Mouse (Mus musculus) G1E (cell line): ENCODE data around the gene Chd9. TPM values are rescaled to one million over a fixed set of nuclear protein-coding genes. Genes with fewer than 3 reads are reported as not detected.

Source experiments
- ATAC-seq: 2 replicates; pipeline ENCODE4 v1.8.0; 2016; ENCODE audit warnings: mild to moderate bottlenecking; ENCODE audit not compliant: insufficient number of reproducible peaks, poor library complexity, low FRiP score, severe bottlenecking; ENCODE audit errors: extremely low read depth
- DNase-seq: peaks from one replicate; pipeline ENCODE4 v3.0.0; 2012; ENCODE audit warnings: low spot score
- H3K27me3 ChIP-seq: 2 replicates; pipeline ENCODE4 v1.6.1; 2012; ENCODE audit warnings: mild to moderate bottlenecking, low read length, inconsistent platforms; ENCODE audit not compliant: insufficient read depth
- H3K36me3 ChIP-seq: replicated peaks from 2 replicates; pipeline ENCODE3; 2012; ENCODE audit warnings: mild to moderate bottlenecking, inconsistent platforms
- H3K4me1 ChIP-seq: 2 replicates; pipeline ENCODE4 v1.6.1; 2012; ENCODE audit warnings: low read depth, low read length, inconsistent platforms, mixed read lengths; ENCODE audit not compliant: insufficient read depth
- H3K4me3 ChIP-seq: 2 replicates; pipeline ENCODE4 v1.5.1; 2012; ENCODE audit warnings: low read depth, mild to moderate bottlenecking, inconsistent platforms, low read length, moderate library complexity, mixed read lengths
- H3K9me3 ChIP-seq: replicated peaks from 2 replicates; pipeline ENCODE4 v1.6.1; 2012; ENCODE audit warnings: inconsistent platforms
- CTCF ChIP-seq: IDR thresholded peaks from 2 replicates; pipeline ENCODE4 v1.5.1; 2012; ENCODE audit warnings: low read depth, low read length, inconsistent platforms, mixed read lengths
- GATA1 ChIP-seq: IDR thresholded peaks from 2 replicates; pipeline ENCODE4 v1.6.1; 2012; ENCODE audit warnings: borderline replicate concordance, low read length, inconsistent platforms, mixed read lengths
- GATA2 ChIP-seq: IDR thresholded peaks from 2 replicates; pipeline ENCODE4 v1.6.1; 2012; ENCODE audit warnings: low read depth, low read length, inconsistent platforms, borderline replicate concordance
- POLR2AphosphoS5 ChIP-seq: IDR thresholded peaks from 2 replicates; pipeline ENCODE4 v1.6.1; 2012; ENCODE audit warnings: low read depth, low read length, inconsistent platforms; ENCODE audit not compliant: insufficient replicate concordance
- TAL1 ChIP-seq: conservative IDR thresholded peaks from 2 replicates; pipeline ENCODE4 v1.6.1; 2012; ENCODE audit warnings: low read depth, low read length, inconsistent platforms, mixed read lengths
- polyA plus RNA-seq: library from polyadenylated mRNA; stranded (reverse); fragments of >175 nt; gene quantifications from 2 replicates; pipeline ENCODE4 v1.2.3, GENCODE M21; 2012
- total RNA-seq, 2 experiments: library from RNA; stranded (forward) in 1 of 2; stranded (reverse) in 1 of 2; fragments of 200-1000 nt in 1 of 2; fragments of >200 nt in 1 of 2; fragmentation: Nextera tagmentation in 1 of 2; gene quantifications; 2 replicates each; pipeline ENCODE4 v1.2.3; 2014 to 2017

Gene Chd9
- total and polyA plus RNA-seq, 3 experiments = 2.0 to 85.3 (median 26.9) TPM

DNA sequence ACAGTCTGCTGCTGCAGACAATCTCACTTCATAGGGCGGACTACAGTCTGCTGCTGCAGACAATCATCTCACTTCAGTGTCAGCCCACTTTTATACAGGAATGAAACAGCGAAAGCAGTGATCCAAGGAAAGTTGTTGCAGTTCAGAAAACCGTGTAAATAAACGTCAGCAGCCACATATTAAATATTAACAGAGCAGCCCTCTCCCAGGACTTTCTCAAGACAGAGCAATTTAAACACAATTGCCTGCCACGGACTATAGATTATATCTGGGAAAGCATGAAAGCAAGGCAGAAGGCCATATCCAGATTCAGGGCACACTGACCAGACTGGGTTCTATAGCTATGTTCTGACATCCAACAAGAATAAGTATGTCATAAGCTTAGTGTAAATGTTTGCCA is 266.0 kb downstream of the Chd9 start:
- no peak for TF ChIP-seq GATA2
- no peak for TF ChIP-seq TAL1
- no peak for TF ChIP-seq GATA1
- no peak for TF ChIP-seq CTCF
- TF ChIP-seq POLR2AphosphoS5 = no peak
- H3K9me3 ChIP-seq = no peaks in the 10 kb centered on the region
- DNase-seq (no peak), ATAC-seq (no peak)
- peaks cover 85% of the 10 kb centered on the region for H3K36me3 ChIP-seq
- no peaks in the 10 kb centered on the region for H3K4me1 ChIP-seq
- H3K4me3 ChIP-seq = no peak overlapping the region
- H3K27me3 ChIP-seq = no peaks in the 10 kb centered on the region

DNA sequence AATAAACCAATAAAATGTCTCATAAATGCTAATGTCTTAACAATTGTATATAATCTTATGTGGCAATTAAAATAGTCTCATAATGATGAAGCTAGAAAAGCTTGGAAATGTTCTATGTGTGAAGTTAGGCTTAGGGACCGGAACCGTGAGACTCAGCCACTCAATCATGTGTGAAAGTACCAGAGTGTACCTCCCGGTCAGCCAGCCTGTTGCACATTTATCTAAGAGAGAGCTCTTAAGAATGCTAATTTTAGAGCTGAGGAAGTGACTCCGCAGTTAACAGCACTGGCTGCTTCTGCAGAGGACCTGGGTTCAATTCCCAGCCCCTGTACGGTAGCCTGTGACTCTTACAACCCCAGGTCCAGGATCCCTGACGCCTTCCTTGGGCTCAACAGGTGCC is 270.0 kb downstream of the Chd9 start:
- H3K36me3 ChIP-seq = peaks cover 80% of the 10 kb centered on the region
- no peaks in the 10 kb centered on the region for H3K9me3 ChIP-seq

More for the DNA sequence above, 270.0 kb downstream of the Chd9 start:
- Histone ChIP-seq H3K4me3 (no peak overlapping the region), H3K4me1 (peaks cover 3% of the 10 kb centered on the region; the same call in 1 of the 2 replicates), H3K27me3 (no peaks in the 10 kb centered on the region)
- ATAC-seq = no peak
- DNase-seq = no peak
- no peak for TF ChIP-seq GATA2
- no peak for TF ChIP-seq TAL1
- TF ChIP-seq CTCF = no peak
- no peak for TF ChIP-seq POLR2AphosphoS5
- no peak for TF ChIP-seq GATA1

Other genes starting within 250 kb of the Chd9 start
- gene Gm19935, start 11.0 kb upstream of the Chd9 start, total RNA-seq (2014; fragmentation: Nextera tagmentation) = not detected in 2 replicates
- gene Gm19935, start 11.0 kb upstream of the Chd9 start, total RNA-seq (2017) = not detected in 2 replicates
- gene Gm19935, start 11.0 kb upstream of the Chd9 start, polyA plus RNA-seq = not detected in 2 replicates
- gene Rbl2, start 241.7 kb downstream of the Chd9 start, total RNA-seq (2014; fragmentation: Nextera tagmentation) = 79.5 and 84.0 TPM in 2 replicates
- 41.9 and 46.2 TPM in 2 replicates for gene Rbl2, start 241.7 kb downstream of the Chd9 start, total RNA-seq (2017)
- gene Rbl2, start 241.7 kb downstream of the Chd9 start, polyA plus RNA-seq = 4.9 and 5.3 TPM in 2 replicates